Mouse (Mus musculus): Measurements from ENCODE around the gene Prkcd.

DNA sequence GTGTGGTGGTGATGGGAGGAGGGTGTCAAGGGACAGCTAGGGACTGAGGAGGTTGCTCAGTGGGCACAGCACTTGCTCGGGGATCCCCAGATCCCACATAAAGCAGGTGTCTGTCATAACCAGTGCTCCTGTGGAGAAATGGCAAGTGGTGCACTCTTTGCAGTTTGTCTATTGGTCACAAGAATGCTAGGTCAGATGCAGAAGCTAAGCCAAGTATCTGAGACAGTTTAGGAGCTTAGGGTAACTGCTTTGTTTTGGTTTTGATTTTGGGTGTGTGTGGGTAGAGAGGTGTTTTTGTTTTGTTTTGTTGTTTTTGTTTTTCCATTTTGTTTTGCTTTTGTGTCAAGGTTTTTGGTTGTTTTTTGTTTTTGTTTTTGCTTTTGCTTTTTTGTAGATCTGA, 44.8 kb downstream of the Prkcd start:
- TF ChIP-seq POLR2A (IDR thresholded peaks at IDR 0.05; ENCODE audit: borderline replicate concordance, insufficient read depth, low read length) (no peak), CTCF (IDR thresholded peaks at IDR 0.05; ENCODE audit: borderline replicate concordance, insufficient read depth, low read depth, low read length) (no peak)
